ENCODE assay signal across 9 mouse cellular contexts in genomic region chr13:47224648-47225323, GRCm38 (mm10).
DNase-seq lines count a peak whose midpoint lies in the region; ATAC-seq and TF ChIP-seq lines count a peak whose summit lies in the region.
"Had no signal": no experiment of that assay in that cellular context is flagged by ENCODE, and none has a peak within 500 bp of the region (broad histone marks: within the 10 kb centered on the region; RNA-seq: fewer than 3 reads in every experiment).

No protein-coding gene starts in this region.

- DNase-seq in lung, adult 2 months = peak; percentile 43
- no peak for DNase-seq in urinary bladder, postnatal 25 days (ENCODE audit: low spot score)
- DNase-seq in layer of hippocampus, postnatal 25 days (ENCODE audit: extremely low spot score in 1 of 2, low spot score in 1 of 2) = no peak
- no peak for DNase-seq in layer of hippocampus, adult 9-11 months

- H3K4me3 ChIP-seq in forebrain, embryonic 16.5 days (replicated peaks; ENCODE audit: low read length) = no peak overlapping the region
- H3K4me3 ChIP-seq in forebrain, embryonic 13.5 days = no peak overlapping the region
- H3K4me3 ChIP-seq in ES-Bruce4 (ENCODE audit: low read depth, low read length) = no peak overlapping the region
- no peak overlapping the region for H3K4me3 ChIP-seq in embryonic facial prominence, embryonic 13.5 days
- no peak overlapping the region for H3K4me3 ChIP-seq in lung, adult 2 months (replicated peaks; ENCODE audit: extremely low read depth, low read depth, low read length)
- H3K4me3 ChIP-seq: embryonic facial prominence, embryonic 12.5 days had no signal

- peaks cover 21% of the 10 kb centered on the region for H3K4me1 ChIP-seq in forebrain, embryonic 16.5 days (replicated peaks; ENCODE audit: control insufficient read depth, insufficient read depth, low read length)
- peaks cover 18% of the 10 kb centered on the region for H3K4me1 ChIP-seq in forebrain, embryonic 13.5 days
- peaks cover 2% of the 10 kb centered on the region for H3K4me1 ChIP-seq in ES-Bruce4 (ENCODE audit: control insufficient read depth, insufficient read depth, low read length)
- peaks cover 24% of the 10 kb centered on the region for H3K4me1 ChIP-seq in embryonic facial prominence, embryonic 13.5 days
- peaks cover 18% of the 10 kb centered on the region for H3K4me1 ChIP-seq in lung, adult 2 months (ENCODE audit: control insufficient read depth, insufficient read depth, low read length)

- peak; percentile 26; the same call in 1 of the 2 replicates for ATAC-seq in forebrain, embryonic 16.5 days
- ATAC-seq in forebrain, embryonic 13.5 days = no peak
- ATAC-seq in embryonic facial prominence, embryonic 13.5 days (ENCODE audit: insufficient number of reproducible peaks, insufficient read depth, low FRiP score, low TSS enrichment, low read depth) = no peak

- no peak overlapping the region for H3K4me2 ChIP-seq in forebrain, embryonic 16.5 days (ENCODE audit: low read length)
- no peak overlapping the region for H3K4me2 ChIP-seq in forebrain, embryonic 13.5 days
- H3K4me2 ChIP-seq in embryonic facial prominence, embryonic 13.5 days = no peak overlapping the region
- H3K4me2 ChIP-seq: embryonic facial prominence, embryonic 12.5 days had no signal

- no peaks in the 10 kb centered on the region for H3K9me3 ChIP-seq in forebrain, embryonic 16.5 days (ENCODE audit: control insufficient read depth, low read length)
- no peaks in the 10 kb centered on the region for H3K9me3 ChIP-seq in forebrain, embryonic 13.5 days (replicated peaks)
- H3K9me3 ChIP-seq in ES-Bruce4 (replicated peaks; ENCODE audit: control insufficient read depth, insufficient read depth, low read length, poor library complexity, severe bottlenecking) = no peaks in the 10 kb centered on the region; the same call in 1 of the 2 replicates
- H3K9me3 ChIP-seq in embryonic facial prominence, embryonic 13.5 days = no peaks in the 10 kb centered on the region
- H3K9me3 ChIP-seq: embryonic facial prominence, embryonic 12.5 days had no signal

- H3K9ac ChIP-seq in forebrain, embryonic 16.5 days (replicated peaks; ENCODE audit: low read depth, low read length) = no peak overlapping the region
- H3K9ac ChIP-seq in forebrain, embryonic 13.5 days = no peak overlapping the region
- H3K9ac ChIP-seq in ES-Bruce4 (ENCODE audit: low read depth, poor library complexity, severe bottlenecking) = peak overlapping the region; percentile 42; the same call in 1 of the 2 replicates
- 0 out of 2 replicates have a peak overlapping the region, but pooled peaks have one; percentile 21 for H3K9ac ChIP-seq in embryonic facial prominence, embryonic 13.5 days
- H3K9ac ChIP-seq: embryonic facial prominence, embryonic 12.5 days had no signal

- H3K36me3 ChIP-seq in forebrain, embryonic 16.5 days (ENCODE audit: control insufficient read depth, insufficient read depth) = no peaks in the 10 kb centered on the region
- no peaks in the 10 kb centered on the region for H3K36me3 ChIP-seq in forebrain, embryonic 13.5 days (ENCODE audit: poor library complexity, severe bottlenecking)
- no peaks in the 10 kb centered on the region for H3K36me3 ChIP-seq in ES-Bruce4 (ENCODE audit: control insufficient read depth, insufficient read depth, low read length, poor library complexity, severe bottlenecking)
- no peaks in the 10 kb centered on the region for H3K36me3 ChIP-seq in embryonic facial prominence, embryonic 13.5 days
- H3K36me3 ChIP-seq: embryonic facial prominence, embryonic 12.5 days had no signal

- 0 out of 2 replicates have a peak overlapping the region, but pooled peaks have one; percentile 23 for H3K27ac ChIP-seq in forebrain, embryonic 16.5 days (ENCODE audit: low read length)
- H3K27ac ChIP-seq in forebrain, embryonic 13.5 days = no peak overlapping the region
- no peak overlapping the region for H3K27ac ChIP-seq in ES-Bruce4 (ENCODE audit: insufficient read depth, low read length)
- peak overlapping the region; percentile 28; the same call in 1 of the 2 replicates for H3K27ac ChIP-seq in embryonic facial prominence, embryonic 13.5 days
- H3K27ac ChIP-seq: embryonic facial prominence, embryonic 12.5 days had no signal

- no peaks in the 10 kb centered on the region for H3K27me3 ChIP-seq in forebrain, embryonic 16.5 days (replicated peaks; ENCODE audit: control insufficient read depth, insufficient read depth, low read length)
- H3K27me3 ChIP-seq in forebrain, embryonic 13.5 days = no peaks in the 10 kb centered on the region
- H3K27me3 ChIP-seq in ES-Bruce4 (ENCODE audit: control insufficient read depth, insufficient read depth, low read length, poor library complexity, severe bottlenecking) = no peaks in the 10 kb centered on the region
- H3K27me3 ChIP-seq in embryonic facial prominence, embryonic 13.5 days = no peaks in the 10 kb centered on the region
- H3K27me3 ChIP-seq: embryonic facial prominence, embryonic 12.5 days had no signal

- TF ChIP-seq POLR2A in ES-Bruce4 (IDR thresholded peaks at IDR 0.05; ENCODE audit: insufficient read depth, low read length) = no peak
- no peak for TF ChIP-seq POLR2A in lung, adult 2 months (IDR thresholded peaks at IDR 0.05; ENCODE audit: borderline replicate concordance, extremely low read depth, low read depth, low read length)

- TF ChIP-seq CTCF in ES-Bruce4 (IDR thresholded peaks at IDR 0.05; ENCODE audit: low read depth, low read length) = no peak
- TF ChIP-seq CTCF in lung, adult 2 months (IDR thresholded peaks at IDR 0.05; ENCODE audit: insufficient read depth, low read length) = no peak

- 18% methylated on average over 14 of the region's 14 CpGs for WGBS in forebrain, embryonic 16.5 days
- WGBS in forebrain, embryonic 13.5 days = 17% methylated on average over 14 of the region's 14 CpGs
- 11% methylated on average over 14 of the region's 14 CpGs for WGBS in embryonic facial prominence, embryonic 13.5 days
- 36% methylated on average over 14 of the region's 14 CpGs for WGBS in lung, adult 2 months

- TF ChIP-seq EP300 in ES-Bruce4 (IDR thresholded peaks at IDR 0.05; ENCODE audit: insufficient read depth, low read depth, low read length) = no peak

Comparison
In these comparisons a context has a peak if more than half of its experiments do, and no peak if none do; other contexts are left out.
1. H3K27ac ChIP-seq: peak in forebrain, embryonic 16.5 days (single experiment) and embryonic facial prominence, embryonic 13.5 days (single experiment); none in forebrain, embryonic 13.5 days (single experiment) and ES-Bruce4 (single experiment).
2. H3K9ac ChIP-seq: peak in ES-Bruce4 (single experiment) and embryonic facial prominence, embryonic 13.5 days (single experiment); none in forebrain, embryonic 16.5 days (single experiment) and forebrain, embryonic 13.5 days (single experiment).